Mouse (Mus musculus): ENCODE results near the gene Foxn1.

DNA sequence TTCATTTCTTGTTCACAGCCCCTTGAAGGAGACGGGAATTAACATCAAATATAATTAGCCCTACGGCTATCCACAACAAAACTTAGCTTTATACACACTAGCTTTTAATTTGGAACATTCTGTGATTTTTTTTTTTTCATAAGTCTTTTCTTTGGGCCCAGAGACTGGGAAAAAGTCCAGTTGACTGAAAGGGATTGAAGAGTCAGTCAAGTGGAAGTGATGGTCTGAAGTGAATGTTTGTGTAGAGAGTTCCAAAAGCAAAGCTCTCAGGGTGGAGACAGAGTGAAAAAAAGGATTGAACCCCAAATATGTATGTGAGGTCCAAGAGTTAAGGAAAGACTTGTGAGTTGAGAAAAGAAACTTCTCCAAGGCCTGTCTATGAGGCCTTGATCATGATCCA lies 67.9 kb downstream of the Foxn1 start:
- no peak for TF ChIP-seq ZNF384 (IDR thresholded peaks at IDR 0.05; ENCODE audit: low read depth, low read length)
- no peak for TF ChIP-seq CHD2 (IDR thresholded peaks at IDR 0.05; ENCODE audit: low read depth, low read length)
- no peak for TF ChIP-seq ZC3H11A (IDR thresholded peaks at IDR 0.05; ENCODE audit: borderline replicate concordance, low read depth, low read length)

Data from ES-E14 (cell line).